Mouse (Mus musculus) MEL (cell line): ENCODE data around the gene Ywhah. TPM values are rescaled to one million over a fixed set of nuclear protein-coding genes. Genes with fewer than 3 reads are reported as not detected.

Experiments
- DNase-seq: peaks from one replicate; pipeline ENCODE4 v3.0.0; 2011; ENCODE audit warnings: low read depth, low spot score
- H3K27ac ChIP-seq: 2 replicates; pipeline ENCODE4 v1.5.1; 2012; ENCODE audit warnings: low read depth, mild to moderate bottlenecking, control low read depth, low read length, moderate library complexity; ENCODE audit not compliant: control insufficient read depth
- H3K27me3 ChIP-seq, 2 experiments: fragments of 150-350 bp in 1 of 2; sonication (generic) in 1 of 2; 2 replicates each; pipeline ENCODE4 v1.6.1; 2012; ENCODE audit warnings: low read length in 2 of 2, mild to moderate bottlenecking in 2 of 2, improper control_type of control experiment in 1 of 2, moderate library complexity in 1 of 2; ENCODE audit not compliant: insufficient read depth in 2 of 2, control insufficient read depth in 1 of 2
- H3K36me3 ChIP-seq, 2 experiments: 2 replicates each; pipeline ENCODE4 v1.6.1; 2012 to 2014; ENCODE audit warnings: low read length in 2 of 2, improper control_type of control experiment in 1 of 2, inconsistent platforms in 1 of 2, mild to moderate bottlenecking in 1 of 2; ENCODE audit not compliant: insufficient read depth in 2 of 2, control insufficient read depth in 1 of 2
- H3K4me1 ChIP-seq, 2 experiments: fragments of 150-350 bp in 1 of 2; sonication (generic) in 1 of 2; 2 replicates each; pipeline ENCODE4 v1.6.1; 2012; ENCODE audit warnings: low read length in 2 of 2, improper control_type of control experiment in 1 of 2, mild to moderate bottlenecking in 1 of 2; ENCODE audit not compliant: insufficient read depth in 2 of 2, control insufficient read depth in 1 of 2
- H3K4me3 ChIP-seq, 2 experiments: fragments of 150-350 bp in 1 of 2; sonication (generic) in 1 of 2; 2 replicates each; pipeline ENCODE4 v1.5.1; 2012; ENCODE audit warnings: low read depth in 2 of 2, low read length in 2 of 2, mild to moderate bottlenecking in 2 of 2, moderate library complexity in 2 of 2, control low read depth in 1 of 2, improper control_type of control experiment in 1 of 2; ENCODE audit not compliant: control insufficient read depth in 1 of 2, insufficient read depth in 1 of 2
- H3K79me2 ChIP-seq: 2 replicates; pipeline ENCODE4 v1.6.1; 2012; ENCODE audit warnings: mild to moderate bottlenecking, low read length, moderate library complexity; ENCODE audit not compliant: control insufficient read depth, poor library complexity, insufficient read depth
- H3K9ac ChIP-seq: 2 replicates; pipeline ENCODE4 v1.6.1; 2012; ENCODE audit warnings: low read depth, mild to moderate bottlenecking, control low read depth, low read length, moderate library complexity; ENCODE audit not compliant: control insufficient read depth, poor library complexity, severe bottlenecking
- H3K9me3 ChIP-seq: fragments of 150-350 bp; sonication (generic); replicated peaks from 2 replicates; pipeline ENCODE4 v1.6.1; 2012; ENCODE audit warnings: mild to moderate bottlenecking, low read length, improper control_type of control experiment, moderate library complexity; ENCODE audit not compliant: insufficient read depth
- CHD2 ChIP-seq: IDR thresholded peaks from 2 replicates; pipeline ENCODE4 v1.6.1; 2011; ENCODE audit warnings: low read length, improper control_type of control experiment
- CTCF ChIP-seq, 3 experiments: IDR thresholded peaks in 2 of 3; conservative IDR thresholded peaks in 1 of 3; 2 replicates each; pipeline ENCODE4 v1.5.1; 2011 to 2012; ENCODE audit warnings: low read length in 3 of 3, low read depth in 2 of 3, mild to moderate bottlenecking in 2 of 3, improper control_type of control experiment in 1 of 3, inconsistent platforms in 1 of 3, mixed read lengths in 1 of 3, moderate library complexity in 1 of 3; ENCODE audit not compliant: control insufficient read depth in 1 of 3, insufficient read depth in 1 of 3, poor library complexity in 1 of 3, severe bottlenecking in 1 of 3
- E2F4 ChIP-seq: IDR thresholded peaks from 2 replicates; pipeline ENCODE4 v1.6.1; 2011; ENCODE audit warnings: low read depth, low read length, improper control_type of control experiment, borderline replicate concordance
- ELF1 ChIP-seq: IDR thresholded peaks from 2 replicates; pipeline ENCODE4 v1.6.1; 2014; ENCODE audit warnings: low read depth, mild to moderate bottlenecking, inconsistent platforms, low read length, improper control_type of control experiment, moderate library complexity
- EP300 ChIP-seq, 2 experiments: IDR thresholded peaks; 2 replicates each; pipeline ENCODE4 v1.6.1; 2011; ENCODE audit warnings: improper control_type of control experiment in 2 of 2, low read length in 2 of 2, low read depth in 1 of 2, mild to moderate bottlenecking in 1 of 2
- ETS1 ChIP-seq: IDR thresholded peaks from 2 replicates; pipeline ENCODE4 v1.6.1; 2012; ENCODE audit warnings: low read depth, mild to moderate bottlenecking, inconsistent platforms, low read length, improper control_type of control experiment, moderate library complexity
- GABPA ChIP-seq: IDR thresholded peaks from 2 replicates; pipeline ENCODE4 v1.6.1; 2012; ENCODE audit warnings: low read depth, mild to moderate bottlenecking, inconsistent platforms, low read length, improper control_type of control experiment, moderate library complexity
- HCFC1 ChIP-seq: IDR thresholded peaks from 2 replicates; pipeline ENCODE4 v1.6.1; 2012; ENCODE audit warnings: low read depth, mild to moderate bottlenecking, inconsistent platforms, low read length, improper control_type of control experiment, moderate library complexity
- MAX ChIP-seq: IDR thresholded peaks from 2 replicates; pipeline ENCODE4 v1.6.1; 2011; ENCODE audit warnings: low read length, improper control_type of control experiment
- MAZ ChIP-seq: IDR thresholded peaks from 2 replicates; pipeline ENCODE4 v1.6.1; 2012; ENCODE audit warnings: low read depth, mild to moderate bottlenecking, inconsistent platforms, low read length, improper control_type of control experiment
- MXI1 ChIP-seq: IDR thresholded peaks from 2 replicates; pipeline ENCODE4 v1.6.1; 2011; ENCODE audit warnings: mild to moderate bottlenecking, low read depth, low read length, improper control_type of control experiment
- MYC ChIP-seq: IDR thresholded peaks from 2 replicates; pipeline ENCODE4 v1.6.1; 2011; ENCODE audit warnings: low read depth, mild to moderate bottlenecking, low read length, improper control_type of control experiment, moderate library complexity
- NELFE ChIP-seq: IDR thresholded peaks from 2 replicates; pipeline ENCODE4 v1.6.1; 2011; ENCODE audit warnings: low read depth, low read length, improper control_type of control experiment
- POLR2A ChIP-seq, 2 experiments: IDR thresholded peaks; 2 replicates each; pipeline ENCODE4 v1.6.1; 2011 to 2012; ENCODE audit warnings: low read length in 2 of 2, mild to moderate bottlenecking in 2 of 2, control low read depth in 1 of 2, improper control_type of control experiment in 1 of 2, low read depth in 1 of 2, moderate library complexity in 1 of 2; ENCODE audit not compliant: control insufficient read depth in 1 of 2, insufficient read depth in 1 of 2, poor library complexity in 1 of 2
- POLR2AphosphoS2 ChIP-seq: IDR thresholded peaks from 2 replicates; pipeline ENCODE4 v1.6.1; 2011; ENCODE audit warnings: low read length, improper control_type of control experiment
- RCOR1 ChIP-seq: IDR thresholded peaks from 2 replicates; pipeline ENCODE4 v1.6.1; 2012; ENCODE audit warnings: low read depth, mild to moderate bottlenecking, inconsistent platforms, low read length, improper control_type of control experiment
- SIN3A ChIP-seq: IDR thresholded peaks from 2 replicates; pipeline ENCODE4 v1.6.1; 2012; ENCODE audit warnings: low read length, improper control_type of control experiment, inconsistent platforms
- SMC3 ChIP-seq: IDR thresholded peaks from 2 replicates; pipeline ENCODE4 v1.6.1; 2011; ENCODE audit warnings: low read depth, low read length, improper control_type of control experiment
- TAL1 ChIP-seq: IDR thresholded peaks from 2 replicates; pipeline ENCODE4 v1.6.1; 2012; ENCODE audit warnings: mild to moderate bottlenecking, inconsistent platforms, low read length, moderate library complexity, mixed read lengths
- TBP ChIP-seq: IDR thresholded peaks from 2 replicates; pipeline ENCODE4 v1.8.0; 2011; ENCODE audit warnings: low read depth, low read length, improper control_type of control experiment
- TCF12 ChIP-seq: IDR thresholded peaks from 2 replicates; pipeline ENCODE4 v1.6.1; 2014; ENCODE audit warnings: low read depth, mild to moderate bottlenecking, inconsistent platforms, low read length, improper control_type of control experiment, moderate library complexity
- USF1 ChIP-seq: IDR thresholded peaks from 2 replicates; pipeline ENCODE4 v1.6.1; 2014; ENCODE audit warnings: low read depth, mild to moderate bottlenecking, inconsistent platforms, low read length, improper control_type of control experiment, moderate library complexity
- USF2 ChIP-seq, 2 experiments: IDR thresholded peaks; 2 replicates each; pipeline ENCODE4 v1.6.1; 2011 to 2012; ENCODE audit warnings: improper control_type of control experiment in 2 of 2, low read length in 2 of 2, borderline replicate concordance in 1 of 2, inconsistent platforms in 1 of 2, low read depth in 1 of 2, mild to moderate bottlenecking in 1 of 2; ENCODE audit not compliant: insufficient read depth in 1 of 2
- ZC3H11A ChIP-seq: IDR thresholded peaks from 2 replicates; pipeline ENCODE4 v1.6.1; 2012; ENCODE audit warnings: low read depth, mild to moderate bottlenecking, inconsistent platforms, low read length, improper control_type of control experiment
- ZNF384 ChIP-seq: IDR thresholded peaks from 2 replicates; pipeline ENCODE4 v1.6.1; 2012; ENCODE audit warnings: low read depth, mild to moderate bottlenecking, inconsistent platforms, low read length, improper control_type of control experiment
- polyA plus RNA-seq, 2 experiments: library from polyadenylated mRNA; stranded (reverse) in 1 of 2; unstranded in 1 of 2; fragments of >175 nt in 1 of 2; fragments of >200 nt in 1 of 2; gene quantifications; 2 replicates each; pipeline versions ENCODE4 v1.2.1 to v1.2.4; 2012; ENCODE audit warnings: low replicate concordance in 2 of 2, low read depth in 1 of 2; ENCODE audit not compliant: insufficient read length in 2 of 2, insufficient read depth in 1 of 2, missing spikeins in 1 of 2
- total RNA-seq: library from RNA; depleted of rRNA; stranded (reverse); fragments of 300-350 nt; gene quantifications from 2 replicates; pipeline ENCODE4 v1.2.3, GENCODE M21; 2012

Gene Ywhah
- total and polyA plus RNA-seq, 3 experiments: 80.0 to 312 TPM; not detected in 1

- H3K79me2 ChIP-seq: no peaks in the 10 kb centered on the region
- H3K27ac ChIP-seq: no peak overlapping the region
- peaks cover 5 to 29% of the 10 kb centered on the region in 2 experiments for H3K4me1 ChIP-seq
- H3K9ac ChIP-seq: no peak overlapping the region
- H3K27me3 ChIP-seq: no peaks in the 10 kb centered on the region
- peak; percentile 27 for DNase-seq
- no peak overlapping the region for H3K4me3 ChIP-seq
- peaks cover 6 to 12% of the 10 kb centered on the region in 2 experiments for H3K36me3 ChIP-seq
- TF ChIP-seq MAZ: no peak
- TF ChIP-seq E2F4: no peak
- TF ChIP-seq SMC3: 0 out of 2 replicates have a peak, but pooled peaks have one; percentile 2
- no peaks in the 10 kb centered on the region for H3K9me3 ChIP-seq
These were observed 13.6 kb downstream of the Ywhah start for GRCm38 (mm10) chr5:33032036-33032773.

GRCm38 (mm10) chr5:33033121-33033520 lies 14.5 kb downstream of the Ywhah start:
- Histone ChIP-seq H3K27me3 (no peaks in the 10 kb centered on the region), H3K36me3 (peaks cover 3 to 12% of the 10 kb centered on the region in 2 experiments), H3K79me2 (no peaks in the 10 kb centered on the region), H3K9me3 (no peaks in the 10 kb centered on the region), H3K4me1 (peaks cover 5 to 29% of the 10 kb centered on the region in 2 experiments), H3K27ac (no peak overlapping the region), H3K9ac (0 out of 2 replicates have a peak overlapping the region, but pooled peaks have one; percentile 24), H3K4me3 (peak overlapping the region; percentile 6 to 28; a peak in 2 of 4 replicates)
- no peak for TF ChIP-seq USF2 (IDR thresholded peaks at IDR 0.05; ENCODE audit: borderline replicate concordance in 1 of 2, insufficient read depth in 1 of 2, low read depth in 1 of 2, low read length in 2 of 2)
- TF ChIP-seq HCFC1: peak; percentile 60
- no peak for TF ChIP-seq POLR2A (IDR thresholded peaks at IDR 0.05; ENCODE audit: control insufficient read depth in 1 of 2, insufficient read depth in 1 of 2, low read depth in 1 of 2, low read length in 2 of 2, poor library complexity in 1 of 2)
- TF ChIP-seq CHD2: no peak
- TF ChIP-seq CTCF (IDR thresholded peaks at IDR 0.05 in 2 of 3, conservative IDR thresholded peaks at IDR 0.05 in 1 of 3; ENCODE audit: control insufficient read depth in 1 of 3, insufficient read depth in 1 of 3, low read depth in 2 of 3, low read length in 3 of 3, poor library complexity in 1 of 3, severe bottlenecking in 1 of 3): peak in 2 of 3 experiments; percentile 89 to 97; a peak in 5 of 6 replicates
- TF ChIP-seq E2F4: no peak
- peak; percentile 9; the same call in 1 of the 2 replicates for TF ChIP-seq TAL1
- TF ChIP-seq TBP: no peak
- TF ChIP-seq ZC3H11A: peak; percentile 96
- peak; percentile 39; the same call in 1 of the 2 replicates for TF ChIP-seq RCOR1
- peak; percentile 22; the same call in 1 of the 2 replicates for TF ChIP-seq TCF12
- no peak for TF ChIP-seq NELFE
- peak; percentile 72 for TF ChIP-seq MYC
- TF ChIP-seq MAX: peak; percentile 41; the same call in 1 of the 2 replicates
- TF ChIP-seq ZNF384: peak; percentile 35; the same call in 1 of the 2 replicates
- 0 out of 2 replicates have a peak, but pooled peaks have one; percentile 14 for TF ChIP-seq ETS1
- peak; percentile 56; the same call in 1 of the 2 replicates for TF ChIP-seq ELF1
- peak; percentile 36 to 43; a peak in 2 of 4 replicates for TF ChIP-seq EP300 (IDR thresholded peaks at IDR 0.05; ENCODE audit: low read depth in 1 of 2, low read length in 2 of 2)
- no peak for TF ChIP-seq POLR2AphosphoS2
- TF ChIP-seq USF1: no peak
- peak; percentile 73; the same call in 1 of the 2 replicates for TF ChIP-seq SIN3A
- TF ChIP-seq SMC3: peak; percentile 96
- peak; percentile 56; the same call in 1 of the 2 replicates for TF ChIP-seq MAZ
- TF ChIP-seq MXI1: no peak; the same call in 1 of the 2 replicates
- no peak for TF ChIP-seq GABPA
- DNase-seq: peak; percentile 94
